Mouse (Mus musculus): ENCODE data around the gene Auh. TPM values are rescaled to one million over a fixed set of nuclear protein-coding genes. Genes with fewer than 3 reads are reported as not detected.

Auh gene
- total and polyA plus RNA-seq, 2 experiments: 33.3 to 49.2 TPM

DNA sequence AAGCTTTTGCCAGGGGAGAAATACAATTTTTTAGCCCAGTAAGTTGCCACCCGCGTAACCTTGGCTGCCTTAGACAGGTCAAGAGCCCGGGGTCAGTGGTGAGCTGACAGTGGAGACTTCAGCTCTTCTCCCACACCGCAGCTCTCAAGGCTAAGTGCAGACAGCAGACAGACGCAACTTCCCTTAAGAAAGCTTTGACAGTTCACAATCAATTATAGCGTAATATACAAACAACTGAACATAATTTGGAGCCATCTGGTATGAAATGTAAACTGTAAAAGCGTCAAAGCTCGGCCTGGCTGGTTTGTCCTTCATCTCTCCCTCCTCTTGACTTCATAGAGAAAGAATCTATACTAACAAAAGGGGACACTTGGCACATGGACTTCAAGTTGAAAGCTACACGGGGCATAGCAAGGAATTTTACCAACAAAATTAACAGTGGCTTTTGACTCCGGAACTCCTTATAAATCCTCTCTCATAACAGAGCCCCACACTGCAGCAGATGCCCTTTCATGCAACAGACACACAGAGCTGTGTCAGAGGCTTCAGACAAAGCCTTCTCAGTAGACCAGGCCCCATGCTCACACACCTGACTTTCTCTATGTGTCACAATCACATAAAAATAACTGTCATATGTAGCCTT is 85.8 kb downstream of the Auh start:
- DNase-seq (ENCODE audit: extremely low read depth, low read depth, low spot score): no peak
- no peaks in the 10 kb centered on the region; the same call in none of the 2 replicates for H3K4me1 ChIP-seq (ENCODE audit: control insufficient read depth, insufficient read depth, low read length)
- H3K36me3 ChIP-seq (ENCODE audit: control insufficient read depth, insufficient read depth, low read length): no peaks in the 10 kb centered on the region
- H3K9ac ChIP-seq (ENCODE audit: low read depth, low read length): no peak overlapping the region
- H3K27ac ChIP-seq (replicated peaks; ENCODE audit: insufficient read depth, low read depth, low read length): no peak overlapping the region
- TF ChIP-seq POLR2A (IDR thresholded peaks at IDR 0.05; ENCODE audit: extremely low read depth, insufficient read depth, low read length) (no peak), CTCF (IDR thresholded peaks at IDR 0.05; ENCODE audit: low read depth, low read length) (no peak)
- H3K27me3 ChIP-seq (ENCODE audit: control insufficient read depth, insufficient read depth, low read length): no peaks in the 10 kb centered on the region
- no peak overlapping the region for H3K4me3 ChIP-seq (ENCODE audit: insufficient read depth, low read depth, low read length)
- 88% methylated on average over 10 of the region's 10 CpGs for WGBS
- peaks cover 7% of the 10 kb centered on the region; the same call in 1 of the 2 replicates for H3K79me2 ChIP-seq (ENCODE audit: control insufficient read depth, insufficient read depth, low read length)

DNA sequence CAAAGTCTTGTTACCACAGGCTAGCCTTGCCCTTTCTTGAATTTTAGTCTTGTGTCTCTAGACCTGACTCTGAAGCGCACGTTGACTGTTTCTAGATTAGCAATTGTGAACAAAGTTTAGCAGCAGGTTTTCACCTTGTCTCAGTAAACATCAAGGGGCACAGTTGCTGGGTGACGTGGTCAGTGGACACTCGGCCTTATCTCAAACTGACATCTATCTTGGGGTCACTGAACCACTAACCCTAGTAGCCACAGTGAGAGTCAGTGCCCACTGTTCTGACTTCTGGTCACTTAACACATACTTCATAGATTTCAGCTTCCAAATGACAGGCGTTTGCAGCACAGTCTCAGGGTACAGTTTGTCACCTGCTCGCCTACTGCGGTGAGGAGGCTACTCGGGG is 93.2 kb downstream of the Auh start:
- peak; percentile 62 for DNase-seq (ENCODE audit: extremely low read depth, low read depth, low spot score)
- TF ChIP-seq CTCF (IDR thresholded peaks at IDR 0.05; ENCODE audit: low read depth, low read length) (no peak), POLR2A (IDR thresholded peaks at IDR 0.05; ENCODE audit: extremely low read depth, insufficient read depth, low read length) (no peak)
- Histone ChIP-seq H3K79me2 (ENCODE audit: control insufficient read depth, insufficient read depth, low read length) (no peaks in the 10 kb centered on the region), H3K36me3 (ENCODE audit: control insufficient read depth, insufficient read depth, low read length) (0 out of 2 replicates have a peak, but pooled peaks cover 2% of the 10 kb centered on the region), H3K27ac (replicated peaks; ENCODE audit: insufficient read depth, low read depth, low read length) (no peak overlapping the region), H3K9ac (ENCODE audit: low read depth, low read length) (no peak overlapping the region), H3K27me3 (ENCODE audit: control insufficient read depth, insufficient read depth, low read length) (no peaks in the 10 kb centered on the region), H3K4me3 (ENCODE audit: insufficient read depth, low read depth, low read length) (no peak overlapping the region), H3K4me1 (ENCODE audit: control insufficient read depth, insufficient read depth, low read length) (peaks cover 26% of the 10 kb centered on the region)
- WGBS: 55% methylated on average over 8 of the region's 8 CpGs

DNA sequence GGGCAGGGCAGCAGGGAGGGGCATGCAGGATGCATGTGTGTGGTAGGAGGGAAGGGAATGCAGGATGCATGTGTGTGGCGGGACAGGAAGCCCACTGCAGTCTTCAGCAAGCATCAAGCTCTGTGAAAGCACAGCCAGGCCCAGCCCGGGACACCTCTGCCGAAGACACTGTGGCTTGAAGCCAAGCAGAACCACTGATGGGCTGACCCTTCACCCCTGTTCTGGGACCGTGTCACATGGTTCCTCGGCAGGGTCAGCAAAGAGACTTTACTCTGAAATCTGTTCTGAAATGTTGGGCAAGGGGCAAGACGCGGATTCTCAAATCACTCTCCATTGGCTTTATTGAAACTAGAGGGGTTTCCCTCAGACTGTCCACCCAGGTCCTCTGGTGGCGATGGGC is 94.9 kb downstream of the Auh start:
- Histone ChIP-seq H3K4me1 (ENCODE audit: control insufficient read depth, insufficient read depth, low read length) (peaks cover 31% of the 10 kb centered on the region), H3K4me3 (ENCODE audit: insufficient read depth, low read depth, low read length) (no peak overlapping the region), H3K79me2 (ENCODE audit: control insufficient read depth, insufficient read depth, low read length) (no peaks in the 10 kb centered on the region), H3K9ac (ENCODE audit: low read depth, low read length) (0 out of 2 replicates have a peak overlapping the region, but pooled peaks have one; percentile 10), H3K36me3 (ENCODE audit: control insufficient read depth, insufficient read depth, low read length) (0 out of 2 replicates have a peak, but pooled peaks cover 2% of the 10 kb centered on the region), H3K27me3 (ENCODE audit: control insufficient read depth, insufficient read depth, low read length) (no peaks in the 10 kb centered on the region), H3K27ac (replicated peaks; ENCODE audit: insufficient read depth, low read depth, low read length) (peak overlapping the region; percentile 46)
- WGBS: 32% methylated on average over 8 of the region's 8 CpGs
- TF ChIP-seq POLR2A (IDR thresholded peaks at IDR 0.05; ENCODE audit: extremely low read depth, insufficient read depth, low read length) (no peak), CTCF (IDR thresholded peaks at IDR 0.05; ENCODE audit: low read depth, low read length) (no peak)
- peak; percentile 77 for DNase-seq (ENCODE audit: extremely low read depth, low read depth, low spot score)

- peak; percentile 71 for DNase-seq (ENCODE audit: extremely low read depth, low read depth, low spot score)
- Histone ChIP-seq H3K4me1 (ENCODE audit: control insufficient read depth, insufficient read depth, low read length) (peaks cover 36% of the 10 kb centered on the region), H3K27me3 (ENCODE audit: control insufficient read depth, insufficient read depth, low read length) (no peaks in the 10 kb centered on the region), H3K79me2 (ENCODE audit: control insufficient read depth, insufficient read depth, low read length) (no peaks in the 10 kb centered on the region), H3K36me3 (ENCODE audit: control insufficient read depth, insufficient read depth, low read length) (0 out of 2 replicates have a peak, but pooled peaks cover 2% of the 10 kb centered on the region), H3K4me3 (ENCODE audit: insufficient read depth, low read depth, low read length) (no peak overlapping the region), H3K9ac (ENCODE audit: low read depth, low read length) (no peak overlapping the region), H3K27ac (replicated peaks; ENCODE audit: insufficient read depth, low read depth, low read length) (peak overlapping the region; percentile 46)
- 40% methylated on average over 2 of the region's 2 CpGs for WGBS
- TF ChIP-seq POLR2A (IDR thresholded peaks at IDR 0.05; ENCODE audit: extremely low read depth, insufficient read depth, low read length) (no peak), CTCF (IDR thresholded peaks at IDR 0.05; ENCODE audit: low read depth, low read length) (no peak; the same call in 1 of the 2 replicates)
These were observed 95.7 kb downstream of the Auh start for GRCm38 (mm10) chr13:52833748-52834147.

- Histone ChIP-seq H3K27ac (replicated peaks; ENCODE audit: insufficient read depth, low read depth, low read length) (peak overlapping the region; percentile 46), H3K36me3 (ENCODE audit: control insufficient read depth, insufficient read depth, low read length) (0 out of 2 replicates have a peak, but pooled peaks cover 2% of the 10 kb centered on the region), H3K79me2 (ENCODE audit: control insufficient read depth, insufficient read depth, low read length) (no peaks in the 10 kb centered on the region), H3K27me3 (ENCODE audit: control insufficient read depth, insufficient read depth, low read length) (no peaks in the 10 kb centered on the region), H3K4me1 (ENCODE audit: control insufficient read depth, insufficient read depth, low read length) (peaks cover 40% of the 10 kb centered on the region), H3K9ac (ENCODE audit: low read depth, low read length) (no peak overlapping the region), H3K4me3 (ENCODE audit: insufficient read depth, low read depth, low read length) (no peak overlapping the region)
- WGBS: 60% methylated on average over 4 of the region's 4 CpGs
- DNase-seq (ENCODE audit: extremely low read depth, low read depth, low spot score): no peak
- TF ChIP-seq CTCF (IDR thresholded peaks at IDR 0.05; ENCODE audit: low read depth, low read length) (peak; percentile 81), POLR2A (IDR thresholded peaks at IDR 0.05; ENCODE audit: extremely low read depth, insufficient read depth, low read length) (no peak)
These were observed 96.3 kb downstream of the Auh start for GRCm38 (mm10) chr13:52833220-52833619.

Measured in liver, adult 2 months (tissue).